Mouse (Mus musculus): ENCODE results near the gene Gdpd3.

- no peak for TF ChIP-seq HCFC1 (IDR thresholded peaks at IDR 0.05; ENCODE audit: borderline replicate concordance, insufficient read depth, low read length)
- no peak for TF ChIP-seq ZC3H11A (IDR thresholded peaks at IDR 0.05; ENCODE audit: borderline replicate concordance, low read depth, low read length)
- no peak for TF ChIP-seq CHD2 (IDR thresholded peaks at IDR 0.05; ENCODE audit: low read depth, low read length)
- TF ChIP-seq ZNF384 (IDR thresholded peaks at IDR 0.05; ENCODE audit: low read depth, low read length) = no peak
- TF ChIP-seq MAFK (IDR thresholded peaks at IDR 0.05; ENCODE audit: insufficient read depth, low read depth, low read length) = no peak
Observed at GRCm38 (mm10) chr7:126767001-126767400, 867 bp downstream of the Gdpd3 start.
